Mouse (Mus musculus): ENCODE results near the gene Rcn1. TPM values are rescaled to one million over a fixed set of nuclear protein-coding genes. Genes with fewer than 3 reads are reported as not detected.

Gene Rcn1
- polyA plus RNA-seq, 1 experiment from 2014 or later, result 137 TPM

DNA sequence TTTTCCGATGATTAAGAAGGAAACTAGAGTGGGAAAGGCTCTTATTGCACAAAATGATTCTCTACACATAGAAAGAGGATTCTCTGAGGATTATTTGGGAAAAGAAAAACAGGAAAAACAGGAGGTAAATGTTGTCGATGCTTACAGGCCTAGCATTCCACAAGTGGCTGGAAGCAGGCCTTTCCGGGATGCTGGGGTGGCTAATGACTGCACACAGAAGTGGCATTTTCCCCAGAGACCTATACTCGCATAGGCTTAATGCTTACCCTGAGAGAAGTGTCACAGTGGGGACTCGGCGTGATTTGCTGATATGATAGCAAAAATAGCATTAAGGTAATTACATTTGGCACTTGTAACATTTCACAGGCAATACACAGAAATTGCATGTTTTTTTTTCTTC lies 50.2 kb downstream of the Rcn1 start:
- Histone ChIP-seq H3K9me3 (ENCODE audit: low read depth, low read length) (no peaks in the 10 kb centered on the region), H3K27me3 (ENCODE audit: insufficient read depth, low read length) (no peaks in the 10 kb centered on the region), H3K27ac (ENCODE audit: low read depth) (no peak overlapping the region), H3K9ac (no peak overlapping the region), H3K4me3 (ENCODE audit: low read depth, low read length) (no peak overlapping the region), H3K4me2 (no peak overlapping the region), H3K4me1 (ENCODE audit: insufficient read depth) (no peaks in the 10 kb centered on the region), H3K36me3 (ENCODE audit: insufficient read depth) (no peaks in the 10 kb centered on the region)
- DNase-seq (no peak), ATAC-seq (ENCODE audit: insufficient read depth) (no peak)
- TF ChIP-seq CTCF (IDR thresholded peaks at IDR 0.05; ENCODE audit: low read depth), result no peak
- WGBS, result 74% methylated on average over 6 of the region's 6 CpGs

DNA sequence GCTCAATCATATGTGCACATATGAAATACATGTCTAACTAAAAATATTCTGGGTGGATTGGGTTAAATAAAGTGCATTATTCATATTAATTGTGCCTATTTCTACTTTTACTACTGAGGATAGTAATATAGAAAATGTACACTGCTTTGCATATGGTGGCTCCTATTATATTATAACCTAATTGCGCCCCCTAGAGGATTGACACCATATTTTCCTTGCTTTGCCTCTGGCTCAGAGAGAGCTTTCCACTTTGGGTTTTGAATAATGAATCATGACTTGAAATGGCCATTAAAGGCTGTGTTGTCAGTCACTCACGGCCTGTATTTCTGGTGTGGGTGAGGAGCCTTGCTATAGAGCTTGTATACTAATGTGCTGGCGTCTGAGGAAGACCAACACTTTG lies 59.1 kb downstream of the Rcn1 start:
- Histone ChIP-seq H3K4me3 (ENCODE audit: low read depth, low read length) (no peak overlapping the region), H3K4me2 (no peak overlapping the region), H3K9me3 (ENCODE audit: low read depth, low read length) (no peaks in the 10 kb centered on the region), H3K27ac (ENCODE audit: low read depth) (no peak overlapping the region), H3K27me3 (ENCODE audit: insufficient read depth, low read length) (no peaks in the 10 kb centered on the region), H3K4me1 (ENCODE audit: insufficient read depth) (no peaks in the 10 kb centered on the region), H3K9ac (no peak overlapping the region), H3K36me3 (ENCODE audit: insufficient read depth) (no peaks in the 10 kb centered on the region)
- DNase-seq, result peak; percentile 49
- WGBS, result 65% methylated on average over 3 of the region's 3 CpGs
- TF ChIP-seq CTCF (IDR thresholded peaks at IDR 0.05; ENCODE audit: low read depth), result peak; percentile 37; the same call in 1 of the 2 replicates
- ATAC-seq (ENCODE audit: insufficient read depth), result no peak

GRCm38 (mm10) chr2:105337171-105337875 lies 61.8 kb downstream of the Rcn1 start:
- TF ChIP-seq CTCF (IDR thresholded peaks at IDR 0.05; ENCODE audit: low read depth), result no peak
- no peaks in the 10 kb centered on the region for H3K27me3 ChIP-seq (ENCODE audit: insufficient read depth, low read length)
- DNase-seq (no peak), ATAC-seq (ENCODE audit: insufficient read depth) (no peak)
- no peaks in the 10 kb centered on the region for H3K4me1 ChIP-seq (ENCODE audit: insufficient read depth)
- no peaks in the 10 kb centered on the region for H3K9me3 ChIP-seq (ENCODE audit: low read depth, low read length)
- no peak overlapping the region for H3K27ac ChIP-seq (ENCODE audit: low read depth)
- no peak overlapping the region for H3K4me2 ChIP-seq
- no peak overlapping the region for H3K4me3 ChIP-seq (ENCODE audit: low read depth, low read length)
- no peaks in the 10 kb centered on the region for H3K36me3 ChIP-seq (ENCODE audit: insufficient read depth)
- no peak overlapping the region for H3K9ac ChIP-seq
- WGBS, result 27% methylated on average over 8 of the region's 8 CpGs

DNA sequence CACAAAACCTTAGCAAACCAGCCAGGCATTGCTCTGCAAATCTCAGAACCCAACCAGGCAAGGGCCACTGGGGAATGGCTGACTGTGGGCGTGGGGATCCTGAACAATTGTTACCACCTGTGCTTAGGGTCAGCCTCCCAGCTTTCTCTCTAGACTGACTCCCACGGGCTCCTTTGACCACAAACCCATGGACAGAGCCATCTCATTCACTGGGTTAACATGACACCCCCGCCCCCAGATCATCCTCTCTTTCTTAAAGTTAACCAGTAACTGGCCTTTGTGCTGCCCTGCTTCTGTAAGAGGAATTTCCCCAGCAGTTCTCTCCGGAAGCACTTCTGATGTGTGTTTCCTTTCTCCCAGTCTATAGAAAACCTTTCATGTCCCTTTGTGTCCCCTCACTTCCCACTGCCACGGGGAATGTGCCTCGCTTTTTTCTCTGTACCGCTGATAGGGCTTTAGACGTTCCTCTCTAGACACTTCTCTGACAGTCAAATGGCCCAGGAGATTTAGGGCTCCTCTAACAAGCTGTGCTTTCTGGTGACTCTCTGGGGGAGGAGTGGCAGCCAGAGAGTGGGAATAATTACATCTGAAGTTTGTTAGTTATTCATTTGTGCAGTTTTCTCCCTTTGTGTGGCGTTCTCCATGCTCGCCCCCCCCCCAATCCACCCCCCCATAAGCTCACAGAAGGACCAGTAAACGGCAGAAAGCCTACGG lies 62.6 kb downstream of the Rcn1 start:
- Histone ChIP-seq H3K27me3 (ENCODE audit: insufficient read depth, low read length) (no peaks in the 10 kb centered on the region), H3K36me3 (ENCODE audit: insufficient read depth) (no peaks in the 10 kb centered on the region), H3K27ac (ENCODE audit: low read depth) (no peak overlapping the region), H3K9me3 (ENCODE audit: low read depth, low read length) (no peaks in the 10 kb centered on the region), H3K4me1 (ENCODE audit: insufficient read depth) (no peaks in the 10 kb centered on the region), H3K9ac (no peak overlapping the region), H3K4me3 (ENCODE audit: low read depth, low read length) (no peak overlapping the region), H3K4me2 (no peak overlapping the region)
- no peak for TF ChIP-seq CTCF (IDR thresholded peaks at IDR 0.05; ENCODE audit: low read depth)
- DNase-seq (no peak), ATAC-seq (ENCODE audit: insufficient read depth) (no peak)
- 19% methylated on average over 12 of the region's 12 CpGs for WGBS

Other genes starting within 250 kb of the Rcn1 start
- gene Them7, start 175.0 kb downstream of the Rcn1 start, polyA plus RNA-seq (2014; fragmentation: Nextera tagmentation; extraction: Ambion mirVana), result 0.16 and 0.18 TPM in 2 replicates